Mouse (Mus musculus) heart, postnatal 0 days (tissue): ENCODE data around the gene Zfhx3. TPM values are rescaled to one million over a fixed set of nuclear protein-coding genes. Genes with fewer than 3 reads are reported as not detected.
A peak's percentile ranks its signal among the peaks of the same experiment; 100 is the strongest.

Experiments used
- ATAC-seq: fragments of 200-750 bp; cut with Nextera tagmentation; 2 replicates; pipeline ENCODE4 v1.8.0; 2017; ENCODE audit warnings: low read depth, moderate number of reproducible peaks, moderate library complexity; ENCODE audit not compliant: insufficient read depth
- DNase-seq: peaks from one replicate; pipeline ENCODE4 v3.0.0-alpha.2; 2016; ENCODE audit warnings: low spot score
- H3K27ac ChIP-seq: fragments of 300-500 bp; sonication (generic); 2 replicates; pipeline ENCODE4 v1.5.1; 2014; ENCODE audit warnings: low read depth, mild to moderate bottlenecking
- H3K27me3 ChIP-seq: fragments of 300-500 bp; sonication (generic); 2 replicates; pipeline ENCODE4 v1.6.1; 2014; ENCODE audit warnings: low read length, mixed read lengths; ENCODE audit not compliant: control insufficient read depth, insufficient read depth
- H3K36me3 ChIP-seq: fragments of 300-500 bp; sonication (generic); replicated peaks from 2 replicates; pipeline ENCODE4 v1.6.1; 2014; ENCODE audit warnings: low read length, mixed read lengths; ENCODE audit not compliant: control insufficient read depth, insufficient read depth
- H3K4me1 ChIP-seq: fragments of 300-500 bp; sonication (generic); 2 replicates; pipeline ENCODE4 v1.6.1; 2014; ENCODE audit warnings: antibody characterized with exemption; ENCODE audit not compliant: control insufficient read depth, insufficient read depth
- H3K4me2 ChIP-seq: fragments of 300-500 bp; sonication (generic); 2 replicates; pipeline ENCODE4 v1.6.1; 2014; ENCODE audit warnings: low read depth, mild to moderate bottlenecking, low read length, moderate library complexity
- H3K4me3 ChIP-seq: fragments of 300-500 bp; sonication (generic); 2 replicates; pipeline ENCODE4 v1.5.1; 2014; ENCODE audit warnings: low read depth, low read length
- H3K9ac ChIP-seq: fragments of 300-500 bp; sonication (generic); replicated peaks from 2 replicates; pipeline ENCODE4 v1.6.1; 2014; ENCODE audit warnings: low read depth, low read length, mixed read lengths
- H3K9me3 ChIP-seq: fragments of 300-500 bp; sonication (generic); replicated peaks from 2 replicates; pipeline ENCODE4 v1.6.1; 2016; ENCODE audit warnings: low read length; ENCODE audit not compliant: control insufficient read depth
- CTCF ChIP-seq: IDR thresholded peaks from 2 replicates; pipeline ENCODE4 v1.5.1; 2016; ENCODE audit warnings: antibody characterized with exemption, control low read depth, low read depth
- EP300 ChIP-seq: IDR thresholded peaks from 2 replicates; pipeline ENCODE4 v1.6.1; 2016; ENCODE audit warnings: antibody characterized with exemption, low read depth
- WGBS: fragments of 180-500 bp; shearing (Covaris S2); extraction: QIAGEN DNeasy Blood & Tissue Kit; methylation state at CpG from one replicate; pipeline ENCODE4 v1.1.7; 2014; 5-methylcytosine and 5-hydroxymethylcytosine counted together
- polyA plus RNA-seq: library from polyadenylated mRNA; unstranded; fragments of >200 nt; fragmentation: Nextera tagmentation; extraction: Ambion mirVana; gene quantifications from 2 replicates; pipeline ENCODE4 v1.2.1, GENCODE M21; 2015
- total RNA-seq: library from RNA; depleted of rRNA; stranded (reverse); fragments of >200 nt; gene quantifications from 2 replicates; pipeline ENCODE4 v1.2.3, GENCODE M21; 2014; ENCODE audit warnings: low replicate concordance

The Zfhx3 gene
- total and polyA plus RNA-seq, 2 experiments from 2014 or later, result 2.0 to 2.5 TPM

DNA sequence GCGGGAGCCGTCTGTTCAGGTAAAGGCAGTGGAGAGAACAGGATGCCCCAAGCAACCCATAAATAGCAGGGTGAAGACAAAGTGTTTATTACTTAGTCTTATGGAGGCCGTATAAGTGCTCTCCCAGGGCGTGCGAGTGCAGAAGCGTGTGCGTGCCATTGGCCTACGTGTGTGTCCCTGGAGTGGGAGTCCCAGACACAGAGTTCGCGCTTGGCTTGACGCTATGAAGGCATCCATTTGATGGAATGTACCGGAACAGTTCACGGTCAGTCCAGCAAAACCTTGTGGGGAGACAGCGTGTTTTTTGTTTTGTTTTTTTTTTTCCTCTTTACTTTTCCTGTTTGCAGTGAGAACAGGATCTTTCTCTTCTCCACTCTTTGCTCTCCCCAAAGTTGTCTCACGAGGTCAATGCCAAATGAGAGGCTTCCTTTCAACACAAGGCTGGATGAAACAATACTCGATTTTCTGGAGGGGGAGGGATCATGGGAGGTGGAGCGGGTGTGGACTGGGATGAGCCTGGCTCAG, 732.6 kb downstream of the Zfhx3 start:
- WGBS, result 77% methylated on average over 17 of the region's 17 CpGs

GRCm38 (mm10) chr8:108689694-108690093, 747.2 kb downstream of the Zfhx3 start:
- ATAC-seq (no peak), DNase-seq (no peak)
- no peak for TF ChIP-seq CTCF
- no peak for TF ChIP-seq EP300
- Histone ChIP-seq H3K36me3 (no peaks in the 10 kb centered on the region), H3K4me3 (no peak overlapping the region), H3K4me2 (no peak overlapping the region), H3K4me1 (0 out of 2 replicates have a peak, but pooled peaks cover 13% of the 10 kb centered on the region), H3K9me3 (no peaks in the 10 kb centered on the region), H3K27me3 (peaks cover 8% of the 10 kb centered on the region; the same call in 1 of the 2 replicates), H3K27ac (no peak overlapping the region), H3K9ac (no peak overlapping the region)
- 90% methylated on average over 9 of the region's 9 CpGs for WGBS

More for the DNA sequence above, 732.6 kb downstream of the Zfhx3 start:
- no peaks in the 10 kb centered on the region for H3K36me3 ChIP-seq
- no peak for TF ChIP-seq EP300
- TF ChIP-seq CTCF, result no peak
- DNase-seq (no peak), ATAC-seq (no peak)
- H3K9ac ChIP-seq, result no peak overlapping the region
- no peak overlapping the region for H3K4me2 ChIP-seq
- H3K4me3 ChIP-seq, result no peak overlapping the region
- H3K9me3 ChIP-seq, result no peaks in the 10 kb centered on the region
- no peaks in the 10 kb centered on the region for H3K27me3 ChIP-seq
- no peak overlapping the region for H3K27ac ChIP-seq
- H3K4me1 ChIP-seq, result no peaks in the 10 kb centered on the region

DNA sequence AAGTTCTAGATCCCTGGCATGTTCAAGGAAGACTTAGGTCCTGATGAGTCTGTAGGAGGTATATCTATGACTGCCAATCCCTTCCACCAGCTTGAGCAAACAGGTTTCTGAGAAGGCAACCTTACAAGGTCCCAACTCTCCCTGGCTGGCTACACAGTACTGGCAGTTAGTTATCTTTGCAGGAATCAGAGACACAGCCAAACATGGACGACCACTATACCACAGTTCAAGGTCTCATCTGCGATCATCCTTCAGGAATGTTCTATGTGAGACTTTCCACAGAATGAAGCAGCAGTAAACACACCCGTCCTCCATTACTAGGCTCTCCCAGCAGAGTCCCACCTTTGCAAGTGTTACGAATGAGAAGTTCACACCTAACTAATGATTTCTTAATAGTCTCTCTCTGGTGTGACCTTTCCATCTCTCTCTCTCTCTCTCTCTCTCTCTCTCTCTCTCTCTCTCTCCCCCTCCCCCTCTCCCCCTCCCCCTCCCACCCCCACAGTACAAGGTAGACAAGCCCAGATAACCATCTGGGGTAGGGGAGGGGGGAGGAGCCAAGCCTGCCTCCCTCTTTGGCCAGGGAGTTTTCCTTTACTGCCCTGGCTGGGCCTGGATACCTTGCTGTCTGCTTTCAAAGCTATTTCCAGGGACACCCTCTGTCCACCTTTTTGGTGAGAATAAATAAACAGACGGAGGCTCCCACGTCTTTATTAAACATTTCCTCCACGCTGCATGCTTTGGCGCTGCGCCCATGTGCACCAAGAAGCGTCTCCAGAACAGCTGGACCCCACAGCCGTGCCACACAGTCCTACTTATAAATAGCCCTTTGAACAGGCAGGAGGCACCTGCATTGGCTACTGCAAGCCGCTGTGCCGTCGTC, 748.4 kb downstream of the Zfhx3 start:
- 18% methylated on average over 14 of the region's 14 CpGs for WGBS
- no peak overlapping the region for H3K27ac ChIP-seq
- TF ChIP-seq EP300, result no peak
- no peak for TF ChIP-seq CTCF
- no peaks in the 10 kb centered on the region for H3K9me3 ChIP-seq
- no peak overlapping the region for H3K9ac ChIP-seq
- peak; percentile 15; the same call in 1 of the 2 replicates for ATAC-seq
- H3K4me3 ChIP-seq, result peak overlapping the region; percentile 19; the same call in 1 of the 2 replicates
- H3K27me3 ChIP-seq, result peaks cover 19% of the 10 kb centered on the region
- peak overlapping the region; percentile 54 for H3K4me2 ChIP-seq
- H3K4me1 ChIP-seq, result 0 out of 2 replicates have a peak, but pooled peaks cover 13% of the 10 kb centered on the region
- DNase-seq, result no peak
- H3K36me3 ChIP-seq, result no peaks in the 10 kb centered on the region

DNA sequence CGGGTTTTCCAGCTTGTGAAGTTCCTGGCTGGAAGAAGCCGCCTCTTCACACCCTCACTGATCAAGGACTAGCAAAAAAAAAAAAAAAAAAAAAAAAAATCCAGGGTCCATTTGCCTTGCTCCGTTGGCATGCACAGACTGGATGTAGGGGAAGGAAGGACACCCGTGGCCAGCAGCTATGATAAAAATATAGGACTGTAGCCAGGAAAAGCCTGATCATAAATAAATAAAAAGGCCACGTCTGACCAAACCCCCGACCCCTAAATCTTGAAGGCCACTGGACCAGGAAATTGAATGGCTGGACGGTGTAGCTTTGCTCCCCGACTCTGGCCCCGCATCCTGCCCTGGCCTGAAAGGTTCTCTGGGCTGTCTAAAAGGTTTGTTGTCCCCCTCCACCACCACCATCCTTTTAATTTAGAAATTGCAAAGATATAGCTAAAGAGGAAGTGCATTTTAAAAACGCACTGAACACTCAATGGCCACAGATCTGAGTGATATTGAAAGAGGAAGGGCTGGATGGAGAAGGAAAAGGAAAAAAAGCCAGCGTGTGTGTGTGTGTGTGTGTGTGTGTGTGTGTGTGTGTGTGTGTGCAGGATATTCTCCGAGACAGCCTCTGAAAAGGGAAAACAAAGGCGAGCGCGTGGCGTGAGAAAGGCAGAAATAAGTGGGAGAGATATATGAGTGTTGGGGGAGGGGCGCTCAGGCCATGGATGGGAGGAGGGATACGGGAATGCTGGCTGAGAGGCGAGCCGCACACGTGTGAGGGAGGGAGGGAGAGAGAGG, 749.2 kb downstream of the Zfhx3 start:
- Histone ChIP-seq H3K9ac (no peak overlapping the region), H3K4me2 (peak overlapping the region; percentile 54), H3K9me3 (no peaks in the 10 kb centered on the region), H3K4me3 (peak overlapping the region; percentile 19), H3K27me3 (peaks cover 27% of the 10 kb centered on the region), H3K27ac (no peak overlapping the region), H3K36me3 (no peaks in the 10 kb centered on the region), H3K4me1 (peaks cover 18% of the 10 kb centered on the region; the same call in 1 of the 2 replicates)
- ATAC-seq, result peak; percentile 32; the same call in 1 of the 2 replicates
- WGBS, result 1% methylated on average over 21 of the region's 21 CpGs
- peak; percentile 54 for DNase-seq
- TF ChIP-seq EP300 (no peak), CTCF (no peak)

DNA sequence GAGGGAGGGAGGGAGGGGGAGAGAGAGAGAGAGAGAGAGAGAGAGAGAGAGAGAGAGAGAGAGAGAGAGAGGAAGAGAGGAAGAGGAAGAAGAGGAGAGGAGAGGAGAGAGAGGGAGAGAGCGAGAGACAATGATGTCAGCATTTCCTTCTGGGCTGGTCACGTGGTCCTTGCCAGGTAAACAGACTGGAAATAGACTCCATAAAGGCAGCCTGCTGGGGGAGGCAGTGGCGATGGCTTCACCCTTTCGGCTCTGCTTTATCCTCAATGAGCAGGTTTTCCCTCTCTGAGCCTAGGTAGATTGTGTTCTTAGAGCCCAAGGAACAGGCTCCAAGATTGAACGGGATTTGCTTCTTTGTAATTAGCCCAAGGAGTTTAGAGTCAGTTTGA, 749.8 kb downstream of the Zfhx3 start:
- TF ChIP-seq CTCF (no peak), EP300 (no peak)
- WGBS, result 6% methylated on average over 5 of the region's 5 CpGs
- Histone ChIP-seq H3K27me3 (peaks cover 33% of the 10 kb centered on the region), H3K9me3 (no peaks in the 10 kb centered on the region), H3K27ac (no peak overlapping the region), H3K4me1 (peaks cover 18% of the 10 kb centered on the region; the same call in 1 of the 2 replicates), H3K36me3 (no peaks in the 10 kb centered on the region), H3K4me2 (peak overlapping the region; percentile 54), H3K9ac (no peak overlapping the region), H3K4me3 (peak overlapping the region; percentile 19)
- ATAC-seq (no peak), DNase-seq (no peak)
